Mouse (Mus musculus): ENCODE data around the gene Mcm9. TPM values are rescaled to one million over a fixed set of nuclear protein-coding genes. Genes with fewer than 3 reads are reported as not detected.

The Mcm9 gene
- 3.6 TPM for polyA plus RNA-seq (2017; shearing (Covaris generic))

GRCm38 (mm10) chr10:53630339-53630738, at the start of gene Mcm9:
TSS of gene Mcm9 (minus strand) at chr10:53630439.

GRCm38 (mm10) chr10:53596677-53597120, 33.5 kb downstream of the Mcm9 start, which contains the start of gene Asf1a:
TSS of gene Asf1a (plus strand) at chr10:53596757.

Other genes with a start within 250 kb of the Mcm9 start
- 26.1 TPM for gene Asf1a, start 33.7 kb downstream of the Mcm9 start, polyA plus RNA-seq (2017; shearing (Covaris generic))
- not detected for gene Fam184a, start 120.7 kb upstream of the Mcm9 start, polyA plus RNA-seq (2017; shearing (Covaris generic))

All from inflammation-experienced regulatory T-cells, adult 16 weeks (primary cell).